ENCODE assay signal across 31 mouse cellular contexts in the genomic region with DNA sequence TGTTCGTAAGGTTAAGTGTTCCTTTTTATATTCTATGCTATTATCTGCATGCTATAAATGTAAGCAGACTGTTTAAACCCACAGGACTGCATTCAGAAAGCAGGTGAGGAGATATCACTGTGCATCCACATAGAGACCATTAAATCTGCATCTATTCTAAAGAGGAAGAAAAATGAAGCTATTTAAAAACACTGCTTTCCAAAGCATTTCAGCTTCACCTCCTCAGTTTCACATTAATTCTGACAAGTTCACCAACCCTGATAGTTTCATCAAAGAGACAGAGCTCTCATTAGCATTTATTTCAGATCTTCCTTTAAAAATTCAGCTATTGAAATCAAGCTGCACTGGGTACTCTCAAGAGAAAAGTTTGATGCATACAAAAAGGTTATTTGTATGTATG. TPM values are rescaled to one million over a fixed set of nuclear protein-coding genes. Genes with fewer than 3 reads are reported as not detected.
"Had no signal": no experiment of that assay in that cellular context is flagged by ENCODE, and none has a peak within 500 bp of the region (broad histone marks: within the 10 kb centered on the region; RNA-seq: fewer than 3 reads in every experiment).

No protein-coding gene starts in this region.

- H3K4me1 ChIP-seq: limb, embryonic 10.5 days; limb, embryonic 13.5 days; liver, embryonic 12.5 days; liver, embryonic 15.5 days; lung, embryonic 15.5 days; megakaryocyte, embryonic 14.5 days; neural tube, embryonic 13.5 days; stomach, embryonic 15.5 days had no signal

- H3K4me2 ChIP-seq: limb, embryonic 13.5 days; liver, embryonic 12.5 days; liver, embryonic 15.5 days; lung, embryonic 15.5 days; midbrain, embryonic 11.5 days; neural tube, embryonic 13.5 days; stomach, embryonic 15.5 days had no signal

- ATAC-seq: liver, embryonic 12.5 days had no signal

- DNase-seq: kidney, adult 2 months; kidney, postnatal 25 days; layer of hippocampus, adult 9-11 months; liver; lung, adult 18-20 months; lung, postnatal 10 days; lung, postnatal 36 days; retina, postnatal 1 day; right cerebral cortex, postnatal 25 days; spleen, adult 18-20 months; thymus, postnatal 25 days had no signal

- H3K27ac ChIP-seq: kidney, postnatal 0 days; layer of hippocampus, adult 2 months; limb, embryonic 10.5 days; limb, embryonic 13.5 days; liver, embryonic 12.5 days; liver, embryonic 15.5 days; lung, embryonic 15.5 days; neural tube, embryonic 13.5 days; stomach, embryonic 15.5 days had no signal

- H3K36me3 ChIP-seq: limb, embryonic 10.5 days; limb, embryonic 13.5 days; liver, embryonic 12.5 days; liver, embryonic 15.5 days; lung, embryonic 15.5 days; neural tube, embryonic 13.5 days; stomach, embryonic 15.5 days had no signal

- H3K4me3 ChIP-seq: layer of hippocampus, adult 2 months; limb, embryonic 10.5 days; limb, embryonic 13.5 days; liver, embryonic 12.5 days; liver, embryonic 15.5 days; lung, embryonic 15.5 days; megakaryocyte, embryonic 14.5 days; myocyte; neural tube, embryonic 13.5 days; stomach, embryonic 15.5 days had no signal

- H3K9me3 ChIP-seq: limb, embryonic 10.5 days; lung, embryonic 15.5 days; stomach, embryonic 15.5 days had no signal

- H3K27me3 ChIP-seq: limb, embryonic 13.5 days; liver, embryonic 12.5 days; liver, embryonic 15.5 days; lung, embryonic 15.5 days; megakaryocyte, embryonic 14.5 days; neural tube, embryonic 13.5 days; stomach, embryonic 15.5 days had no signal

- H3K9ac ChIP-seq: limb, embryonic 13.5 days; liver, embryonic 12.5 days; liver, embryonic 15.5 days; lung, embryonic 15.5 days; neural tube, embryonic 13.5 days; stomach, embryonic 15.5 days had no signal

RNA-seq across cellular contexts. Expression of gene Sycp1, which starts 2.2 kb away (rescaled TPM):
- total RNA-seq: layer of hippocampus, adult 2 months; layer of hippocampus, postnatal 25 days; left cerebral cortex, adult 18-20 months; left cerebral cortex, postnatal 25 days; monocyte, adult 5-6 weeks; neutrophil, adult 5-6 weeks had no signal
- polyA plus RNA-seq: kidney, adult 2 months; kidney, embryonic 14.5 days; kidney, postnatal 0 days; large intestine, adult 2 months; limb, embryonic 10.5 days; limb, embryonic 13.5 days; liver, embryonic 15.5 days; lung, embryonic 15.5 days; midbrain, embryonic 11.5 days; neural tube, embryonic 13.5 days; stomach, embryonic 15.5 days; thymus, postnatal 0 days had no signal

RNA-seq across cellular contexts. Expression of gene Nr1h5, which starts 25.8 kb away (rescaled TPM):
- total RNA-seq: layer of hippocampus, adult 2 months; layer of hippocampus, postnatal 25 days; left cerebral cortex, adult 18-20 months; left cerebral cortex, postnatal 25 days; monocyte, adult 5-6 weeks; neutrophil, adult 5-6 weeks had no signal
- polyA plus RNA-seq: kidney, embryonic 14.5 days; kidney, postnatal 0 days; large intestine, adult 2 months; limb, embryonic 10.5 days; limb, embryonic 13.5 days; thymus, postnatal 0 days had no signal
